Mouse (Mus musculus): ENCODE results near the gene Lsm6.

The Lsm6 gene

GRCm38 (mm10) chr8:78806006-78806405 is 14.9 kb downstream of the Lsm6 start:
- no peak for DNase-seq (ENCODE audit: low spot score in 2 of 2)

GRCm38 (mm10) chr8:78801201-78801600 is 19.7 kb downstream of the Lsm6 start:
- DNase-seq (ENCODE audit: low spot score in 2 of 2), result no peak

- DNase-seq (ENCODE audit: low spot score in 2 of 2), result no peak
Measured at GRCm38 (mm10) chr8:78798671-78799070, 22.3 kb downstream of the Lsm6 start.

- DNase-seq (ENCODE audit: low spot score in 2 of 2), result no peak
Measured at GRCm38 (mm10) chr8:78797985-78798384, 23.0 kb downstream of the Lsm6 start.

- DNase-seq (ENCODE audit: low spot score in 2 of 2), result no peak
Measured at GRCm38 (mm10) chr8:78793231-78793630, 27.7 kb downstream of the Lsm6 start.

- no peak for DNase-seq (ENCODE audit: low spot score in 2 of 2)
Measured at GRCm38 (mm10) chr8:78776816-78777215, 44.1 kb downstream of the Lsm6 start.

- DNase-seq (ENCODE audit: low spot score in 2 of 2), result no peak
Measured at GRCm38 (mm10) chr8:78771256-78771655, 49.7 kb downstream of the Lsm6 start.

- DNase-seq (ENCODE audit: low spot score in 2 of 2), result no peak
Measured at GRCm38 (mm10) chr8:78770584-78770983, 50.4 kb downstream of the Lsm6 start.

- no peak for DNase-seq (ENCODE audit: low spot score in 2 of 2)
Measured at GRCm38 (mm10) chr8:78765556-78765955, 55.4 kb downstream of the Lsm6 start.

GRCm38 (mm10) chr8:78764976-78765375 is 56.0 kb downstream of the Lsm6 start:
- no peak for DNase-seq (ENCODE audit: low spot score in 2 of 2)

GRCm38 (mm10) chr8:78759139-78759538 is 61.8 kb downstream of the Lsm6 start:
- DNase-seq (ENCODE audit: low spot score in 2 of 2), result no peak

- no peak for DNase-seq (ENCODE audit: low spot score in 2 of 2)
Measured at GRCm38 (mm10) chr8:78754986-78755385, 66.0 kb downstream of the Lsm6 start.
